Mouse (Mus musculus): ENCODE measurements at regions not wholly inside any gene's neighbourhood (a gene's known extent, or its start where the extent isn't known, plus 50 kb on each side); places are given as distances from the start of the nearest gene placed in this dataset.

DNA sequence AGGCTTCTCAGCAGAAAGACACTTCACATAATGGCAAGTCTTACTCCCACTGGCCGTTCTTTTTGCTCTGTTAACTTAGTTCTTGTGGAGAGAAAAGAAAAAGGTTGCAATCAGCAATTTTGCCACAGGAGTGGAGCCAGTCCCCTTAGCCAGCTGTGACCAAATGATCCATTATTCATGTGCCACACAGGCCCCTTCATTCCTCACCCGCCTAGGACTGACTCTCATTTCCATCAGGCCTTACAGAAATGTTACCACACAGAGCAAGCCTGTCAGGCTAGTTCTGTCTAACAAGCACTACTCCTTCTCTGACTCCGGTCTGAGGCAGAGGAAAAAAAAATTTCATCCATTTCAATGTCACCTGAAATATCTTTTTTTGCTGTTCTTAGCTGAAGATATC lies 1266.2 kb downstream of the Gsdmc2 start:
- no peak for DNase-seq

DNA sequence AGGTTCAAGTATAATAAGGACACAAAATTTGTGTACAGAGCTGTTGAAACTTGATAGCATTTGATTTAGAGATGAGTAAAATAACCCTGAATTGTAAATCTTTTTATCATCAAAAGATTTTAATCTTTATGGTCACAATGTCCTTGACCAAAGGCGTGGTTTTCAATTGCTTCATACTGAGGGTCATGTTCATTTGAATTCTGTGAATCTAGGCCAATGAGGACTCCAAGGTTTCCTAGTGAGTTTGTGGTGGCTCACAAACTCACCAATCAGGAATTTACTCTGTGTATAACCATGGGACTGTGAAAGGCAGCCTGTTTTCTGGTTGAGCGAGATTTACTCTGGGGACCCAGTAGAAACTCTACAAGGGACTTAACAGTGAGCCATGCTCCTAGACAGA lies 1269.2 kb downstream of the Gsdmc2 start:
- DNase-seq: no peak

GRCm38 (mm10) chr15:62571803-62572202 lies 1273.2 kb downstream of the Gsdmc2 start:
- peak in 1 of 2 experiments; percentile 1 for DNase-seq

- DNase-seq: peak in 1 of 2 experiments; percentile 7
Observed at GRCm38 (mm10) chr15:62568788-62569713, 1275.9 kb downstream of the Gsdmc2 start.

DNA sequence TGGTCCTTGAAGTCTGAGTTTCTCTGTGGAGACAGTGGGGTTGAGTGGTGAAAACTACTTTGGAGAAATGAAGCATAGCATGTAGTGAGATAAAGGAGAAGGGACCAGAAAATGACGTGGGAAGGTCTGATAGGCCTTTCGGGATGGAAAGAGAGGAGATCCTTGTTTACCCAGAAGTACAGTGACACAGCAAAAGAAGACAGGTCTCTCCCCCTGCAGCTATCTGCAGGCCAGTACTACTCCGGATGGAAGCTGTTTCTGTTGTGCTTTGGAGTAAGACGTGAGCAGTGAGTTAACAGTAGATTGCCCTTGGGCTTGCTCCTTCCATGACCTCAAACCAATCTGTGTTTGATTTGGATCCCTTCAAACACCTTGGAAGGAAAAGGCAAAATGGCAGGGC lies 1277.5 kb downstream of the Gsdmc2 start:
- DNase-seq: no peak

GRCm38 (mm10) chr15:62566106-62566511 lies 1278.9 kb downstream of the Gsdmc2 start:
- DNase-seq: peak; percentile 45 to 52

DNA sequence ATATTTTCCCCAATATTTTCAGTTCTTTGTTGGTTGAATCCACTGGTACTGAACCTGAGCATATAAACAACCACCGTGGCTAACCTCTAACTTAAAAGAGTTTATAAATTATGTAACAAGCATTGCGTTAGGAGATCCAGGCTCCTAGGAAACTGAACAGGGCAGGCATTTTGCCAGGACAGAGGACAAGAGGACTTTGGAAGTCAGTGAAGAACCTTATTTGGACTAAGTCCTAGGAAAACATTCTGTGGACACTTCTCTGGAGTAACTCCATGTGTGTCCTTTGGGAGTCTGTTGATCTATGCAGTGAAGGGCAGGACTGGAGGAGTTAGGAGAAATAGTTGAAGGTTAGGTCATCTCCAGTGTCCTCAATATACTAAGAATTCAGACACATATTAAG lies 1311.7 kb downstream of the Gsdmc2 start:
- DNase-seq: peak; percentile 32 to 55

GRCm38 (mm10) chr15:62528975-62529374 lies 1316.0 kb downstream of the Gsdmc2 start:
- DNase-seq: no peak

- DNase-seq: no peak
Observed at GRCm38 (mm10) chr15:62524628-62525027, 1320.3 kb downstream of the Gsdmc2 start.

GRCm38 (mm10) chr15:62524135-62524534 lies 1320.8 kb downstream of the Gsdmc2 start:
- DNase-seq: no peak

- peak; percentile 34 to 50 for DNase-seq
Observed at GRCm38 (mm10) chr15:62513462-62513861, 1331.5 kb downstream of the Gsdmc2 start.

GRCm38 (mm10) chr15:62511461-62511860 lies 1333.5 kb downstream of the Gsdmc2 start:
- no peak for DNase-seq

DNA sequence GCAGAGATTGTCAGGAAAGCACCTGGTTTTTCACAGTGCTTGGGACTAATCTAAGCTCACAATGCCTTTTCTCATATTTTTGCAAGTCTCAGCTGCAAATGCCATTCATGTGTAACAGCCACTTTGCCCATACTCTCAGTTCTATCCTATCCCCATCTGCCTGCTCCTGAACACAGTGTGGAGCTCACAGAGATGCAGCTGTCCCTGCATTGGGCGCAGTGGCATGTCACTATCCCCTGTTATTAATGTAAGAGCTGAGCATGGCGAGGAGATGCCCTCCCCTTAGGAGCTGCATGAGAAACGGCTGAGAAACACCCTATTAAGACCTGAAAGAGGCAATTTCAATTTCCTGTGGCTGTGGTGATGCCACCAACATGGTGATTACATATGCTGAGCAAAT lies 1341.1 kb downstream of the Gsdmc2 start:
- DNase-seq: no peak

DNA sequence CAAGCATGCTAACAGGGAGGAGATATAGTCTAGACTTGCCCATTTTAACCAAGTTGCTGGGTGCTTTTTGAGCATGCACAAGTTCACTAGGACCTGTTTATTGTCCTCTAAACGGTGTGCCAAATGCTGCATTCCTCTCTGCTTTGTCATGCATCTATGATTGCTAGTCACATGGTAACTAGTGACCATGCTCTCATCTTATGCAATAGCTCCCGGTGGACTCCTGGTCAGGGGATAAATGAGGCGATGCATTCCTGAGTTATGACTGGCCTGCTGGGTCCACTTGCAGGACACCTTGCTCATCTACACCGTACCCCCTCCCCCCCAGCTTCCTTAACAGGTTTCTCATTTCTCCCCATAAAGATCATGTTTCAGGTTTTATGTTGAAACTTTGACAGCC lies 1344.0 kb downstream of the Gsdmc2 start:
- peak; percentile 52 to 55 for DNase-seq

DNA sequence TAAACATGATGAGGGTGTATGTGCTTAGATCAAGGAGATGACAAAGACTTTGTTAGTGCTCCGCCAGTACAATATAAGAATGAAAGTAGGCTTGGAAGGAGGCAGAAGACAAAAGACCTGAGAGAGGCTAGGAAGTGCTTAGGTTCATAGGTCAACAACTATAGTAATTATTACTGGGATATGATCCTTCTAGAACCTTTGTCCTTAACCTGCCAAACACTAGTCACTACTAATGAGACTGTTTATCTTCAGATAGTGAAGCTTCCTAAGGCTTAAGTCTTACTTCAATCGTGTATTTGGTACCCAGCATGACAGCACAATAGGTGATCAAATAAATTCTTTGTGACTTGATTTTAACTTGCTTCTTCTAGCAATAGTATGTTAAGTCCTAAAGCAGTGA lies 1344.5 kb downstream of the Gsdmc2 start:
- DNase-seq: no peak

GRCm38 (mm10) chr15:62496193-62496592 lies 1348.8 kb downstream of the Gsdmc2 start:
- peak in 1 of 2 experiments; percentile 6 for DNase-seq

DNA sequence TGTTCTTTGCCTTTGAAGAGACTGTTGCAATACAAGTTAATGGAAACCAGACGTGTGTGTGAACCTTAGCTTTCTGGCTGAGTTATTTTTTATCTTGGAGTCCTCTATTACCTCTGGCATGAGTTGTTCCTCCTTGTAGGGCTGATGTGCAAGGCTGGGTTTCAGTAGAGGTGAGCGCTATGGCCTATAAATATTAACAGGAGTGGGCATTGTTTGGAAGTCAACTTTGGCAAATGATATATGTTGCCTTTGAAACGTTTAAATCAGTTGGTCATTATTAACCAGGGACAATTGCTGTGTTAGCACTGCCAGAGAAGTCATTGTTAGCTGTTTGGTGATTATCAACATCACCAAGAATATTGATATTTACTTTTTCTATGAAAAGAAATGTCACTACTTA lies 1352.6 kb downstream of the Gsdmc2 start:
- no peak for DNase-seq

DNA sequence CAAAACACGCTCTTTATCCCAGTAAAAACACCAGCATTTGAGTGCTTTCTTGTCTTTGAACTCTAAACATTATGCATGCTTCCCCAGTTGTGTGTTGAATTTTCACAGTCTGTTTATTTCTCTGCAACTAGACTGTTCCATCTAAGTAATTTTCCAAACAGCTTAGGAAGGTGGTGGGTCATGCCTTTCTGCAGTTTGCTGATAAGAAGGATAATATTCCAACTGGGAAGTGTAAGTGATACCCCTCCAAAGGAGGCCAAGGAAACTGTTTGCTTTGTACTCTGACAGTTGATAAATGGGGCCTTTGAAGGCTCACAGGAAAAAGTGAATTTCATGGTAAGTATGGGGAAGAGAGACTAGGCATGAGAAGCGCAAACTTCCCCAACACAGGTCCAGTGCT lies 1354.4 kb downstream of the Gsdmc2 start:
- DNase-seq: no peak

DNA sequence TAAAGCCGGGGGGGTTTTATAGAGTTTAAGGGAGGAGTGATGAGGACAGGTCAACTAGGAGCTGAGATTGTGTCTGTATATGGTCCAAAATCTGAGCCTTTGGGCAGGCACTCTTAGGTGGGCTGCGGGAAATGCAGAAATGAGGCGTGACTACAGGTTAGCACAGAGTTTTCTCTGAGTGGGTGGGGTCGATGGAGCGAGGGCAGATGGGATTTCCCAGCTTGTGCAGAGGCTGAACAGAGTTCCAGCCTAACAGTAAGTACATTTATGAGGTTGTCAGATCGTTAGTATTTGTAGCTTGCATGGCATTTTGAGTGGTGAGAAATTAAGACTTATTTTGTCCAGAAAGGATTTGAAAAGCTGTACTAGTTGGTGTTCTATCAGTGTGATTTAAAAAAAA lies 1358.4 kb downstream of the Gsdmc2 start:
- no peak for DNase-seq

DNA sequence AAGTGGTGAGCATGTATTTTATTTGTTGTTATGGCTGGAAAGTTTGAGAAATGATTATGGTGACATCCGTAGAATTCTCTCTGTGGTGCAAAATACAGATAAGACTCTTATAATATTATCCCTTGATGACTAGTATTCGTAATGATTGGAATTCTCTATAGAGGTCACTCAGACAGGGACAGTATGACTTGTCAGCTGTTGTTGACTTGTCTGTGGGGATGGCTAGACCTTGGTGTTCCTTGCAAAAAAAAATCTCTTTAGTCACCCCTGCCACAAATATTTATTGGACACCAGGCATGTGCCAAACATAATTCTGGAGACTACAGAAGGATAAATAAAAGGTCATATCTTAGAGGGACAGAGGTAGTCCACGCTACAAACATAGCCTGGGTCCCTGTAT lies 1360.6 kb downstream of the Gsdmc2 start:
- DNase-seq: no peak

DNA sequence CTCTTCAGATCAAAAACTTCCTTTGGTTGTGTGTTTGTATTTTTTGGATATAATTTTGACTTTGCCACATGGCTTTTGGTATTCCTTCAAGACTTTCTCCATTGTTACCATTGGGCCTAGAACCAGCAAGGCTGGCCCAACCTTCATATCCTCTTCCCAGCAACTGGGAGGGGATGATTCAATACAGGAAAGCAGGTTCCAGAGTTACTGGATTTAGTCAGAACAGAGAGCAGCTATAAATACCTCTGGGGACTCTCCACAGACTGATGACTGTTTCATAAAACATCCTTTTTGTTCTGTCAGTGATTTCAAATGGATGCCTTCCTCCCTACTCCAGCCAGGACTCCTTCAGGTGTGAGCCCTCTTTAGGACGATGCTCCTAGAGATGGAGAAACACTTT lies 1361.4 kb downstream of the Gsdmc2 start:
- DNase-seq: no peak

DNA sequence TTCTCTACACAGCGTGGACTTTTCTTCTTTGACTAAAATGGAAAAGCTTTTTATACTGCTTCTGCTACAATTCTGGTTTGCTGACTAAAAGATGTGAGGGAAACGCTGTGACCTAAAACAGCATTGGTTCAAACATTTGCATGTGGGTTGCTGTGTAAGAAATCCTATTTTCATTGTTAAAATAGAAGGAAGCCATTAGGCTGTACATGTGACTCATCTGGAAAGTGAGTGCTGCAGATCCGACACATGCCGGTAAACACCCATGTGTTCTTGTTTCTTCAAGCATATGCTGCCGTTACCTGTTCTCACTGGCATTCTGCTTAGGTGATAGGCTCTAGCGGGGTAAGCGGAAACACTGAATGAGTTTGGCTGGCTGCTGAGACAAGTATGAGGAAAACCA lies 1362.6 kb downstream of the Gsdmc2 start:
- no peak for DNase-seq

DNA sequence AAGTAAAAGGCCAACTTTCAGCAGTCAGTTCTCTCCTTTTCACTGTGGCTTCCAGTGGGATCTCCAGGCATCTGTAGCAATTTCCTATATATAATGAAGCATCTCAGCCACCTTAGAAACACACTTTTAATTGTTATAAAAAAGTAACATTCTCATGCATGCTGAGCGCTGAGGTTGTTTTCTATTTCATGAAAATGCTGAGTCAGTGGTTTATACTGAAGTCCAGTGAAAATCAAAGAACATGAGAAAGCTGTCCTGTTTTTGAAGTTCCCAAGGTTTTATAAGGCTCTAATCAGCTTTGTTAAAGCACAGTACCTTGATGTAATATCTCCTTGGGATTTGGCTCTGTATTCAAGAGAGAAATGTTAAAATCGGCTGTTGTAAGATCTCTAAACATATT lies 1367.2 kb downstream of the Gsdmc2 start:
- no peak for DNase-seq

DNA sequence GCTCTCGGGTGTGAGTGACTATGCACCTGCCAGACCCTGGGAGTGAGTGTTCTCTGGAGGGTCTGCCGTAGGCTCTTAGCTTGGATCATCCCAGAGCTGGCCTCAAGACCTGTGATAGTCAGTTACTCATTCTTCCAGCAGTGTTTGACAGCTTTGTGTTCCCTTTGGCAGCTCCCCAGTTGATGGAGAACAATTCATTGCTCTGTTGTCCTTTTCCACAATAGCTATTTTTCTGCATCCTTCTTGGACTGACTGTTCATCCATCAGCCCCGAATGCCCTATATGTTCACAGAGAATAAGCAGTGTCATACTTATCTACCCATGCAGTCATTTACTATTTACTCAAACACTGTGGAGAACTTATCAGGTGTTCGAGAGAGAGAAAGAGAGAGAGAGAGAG lies 1368.5 kb downstream of the Gsdmc2 start:
- DNase-seq: no peak

Measured in heart, adult 18-20 months (tissue).